Mouse (Mus musculus) liver, embryonic 16.5 days (tissue): ENCODE measurements around the gene Cobl. TPM values are rescaled to one million over a fixed set of nuclear protein-coding genes. Genes with fewer than 3 reads are reported as not detected.
A peak's percentile ranks its signal among the peaks of the same experiment; 100 is the strongest.

Experiments
- ATAC-seq: fragments of 200-750 bp; cut with Nextera tagmentation; 2 replicates; pipeline ENCODE4 v1.8.0; 2017; ENCODE audit warnings: low read depth, mild to moderate bottlenecking, moderate number of reproducible peaks, moderate library complexity
- H3K27ac ChIP-seq: fragments of 300-500 bp; sonication (generic); 2 replicates; pipeline ENCODE4 v1.5.1; 2014; ENCODE audit warnings: mild to moderate bottlenecking, low read length
- H3K27me3 ChIP-seq: fragments of 300-500 bp; sonication (generic); 2 replicates; pipeline ENCODE4 v1.6.1; 2014; ENCODE audit warnings: low read depth, low read length, mixed read lengths; ENCODE audit not compliant: control insufficient read depth, insufficient read depth
- H3K36me3 ChIP-seq: fragments of 300-500 bp; sonication (generic); 2 replicates; pipeline ENCODE4 v1.6.1; 2014; ENCODE audit warnings: mild to moderate bottlenecking; ENCODE audit not compliant: control insufficient read depth, insufficient read depth
- H3K4me1 ChIP-seq: fragments of 300-500 bp; sonication (generic); 2 replicates; pipeline ENCODE4 v1.6.1; 2014; ENCODE audit warnings: low read depth, low read length, mixed read lengths; ENCODE audit not compliant: control insufficient read depth
- H3K4me2 ChIP-seq: fragments of 300-500 bp; sonication (generic); 2 replicates; pipeline ENCODE4 v1.6.1; 2014; ENCODE audit warnings: low read depth, low read length, mixed read lengths
- H3K4me3 ChIP-seq: fragments of 300-500 bp; sonication (generic); 2 replicates; pipeline ENCODE4 v1.5.1; 2014; ENCODE audit warnings: low read depth, mild to moderate bottlenecking, low read length
- H3K9ac ChIP-seq: fragments of 300-500 bp; sonication (generic); 2 replicates; pipeline ENCODE4 v1.6.1; 2014; ENCODE audit warnings: low read depth, low read length
- H3K9me3 ChIP-seq: fragments of 300-500 bp; sonication (generic); replicated peaks from 2 replicates; pipeline ENCODE4 v1.6.1; 2016; ENCODE audit warnings: low read length; ENCODE audit not compliant: control insufficient read depth
- WGBS: fragments of 180-500 bp; shearing (Covaris S2); extraction: QIAGEN DNeasy Blood & Tissue Kit; methylation state at CpG from one replicate; pipeline ENCODE4 v1.1.7; 2014; ENCODE audit not compliant: insufficient replicate concordance; 5-methylcytosine and 5-hydroxymethylcytosine counted together
- polyA plus RNA-seq: library from polyadenylated mRNA; unstranded; fragments of >200 nt; fragmentation: Nextera tagmentation; extraction: Ambion mirVana; gene quantifications from 2 replicates; pipeline ENCODE4 v1.2.1, GENCODE M21; 2015

Gene Cobl
- 1.4 and 2.2 TPM in 2 replicates for polyA plus RNA-seq

DNA sequence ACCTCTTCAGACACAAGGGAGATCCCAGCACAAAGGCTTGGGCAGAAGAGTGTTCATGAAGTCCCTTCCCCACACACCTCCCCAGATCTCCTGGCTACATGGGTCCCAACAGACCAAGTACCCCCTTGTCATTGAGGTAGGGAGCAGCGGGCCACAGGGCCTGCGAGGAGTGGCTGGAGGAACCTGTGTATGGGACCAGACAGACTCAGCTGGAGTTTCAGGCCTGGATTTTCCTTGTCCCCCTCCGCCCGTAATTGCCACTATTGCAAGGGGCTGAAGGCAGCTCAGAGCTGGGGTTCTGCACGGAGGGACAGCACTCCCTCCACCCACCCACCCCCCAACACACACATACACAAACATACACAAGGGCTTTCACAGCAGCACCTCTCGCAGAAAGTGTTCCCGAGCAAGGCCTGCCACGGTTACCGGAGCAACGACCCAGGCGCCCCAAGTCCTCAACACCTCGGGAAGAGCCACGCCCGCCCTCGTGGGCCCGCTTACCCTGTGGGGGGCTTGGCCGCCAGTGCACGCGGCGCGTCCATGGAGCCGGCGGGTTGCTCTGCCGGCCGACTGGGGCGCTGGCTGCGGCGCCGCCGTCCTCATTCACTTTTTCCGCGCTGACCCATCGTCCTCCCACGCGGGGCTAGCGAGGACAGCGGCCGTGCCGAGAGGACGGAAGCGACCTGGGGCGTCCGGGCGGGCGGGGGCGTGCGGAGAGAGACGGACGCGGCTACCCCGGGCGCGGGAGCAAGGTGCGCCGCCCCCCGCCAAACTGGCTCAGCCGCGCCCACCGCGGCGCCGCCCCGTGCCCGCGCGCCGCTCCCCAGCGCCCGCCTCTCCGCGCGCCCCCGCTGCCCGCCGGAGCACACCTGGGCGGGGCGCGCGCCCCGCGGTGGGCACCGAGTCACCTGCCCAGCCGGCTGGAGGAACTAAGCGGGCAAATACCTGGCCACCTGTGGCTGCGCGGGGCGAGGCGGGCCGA, at the start of gene Cobl:
TSS of gene Cobl (minus strand) at position 780 of the 982 bp plus-strand sequence.
- Histone ChIP-seq H3K4me3 (peak within 1 kb of the TSS; percentile 61), H3K4me1 (no peaks in the 10 kb centered on the region; the same call in 1 of the 2 replicates), H3K9me3 (no peaks in the 10 kb centered on the region), H3K27me3 (peaks cover 21% of the 10 kb centered on the region), H3K9ac (peak within 1 kb of the TSS; percentile 41), H3K36me3 (no peaks in the 10 kb centered on the region), H3K4me2 (peak within 1 kb of the TSS; percentile 41), H3K27ac (no peak within 1 kb of the TSS)
- 1% methylated on average over 79 of the region's 89 CpGs for WGBS
- peak; percentile 72 for ATAC-seq

DNA sequence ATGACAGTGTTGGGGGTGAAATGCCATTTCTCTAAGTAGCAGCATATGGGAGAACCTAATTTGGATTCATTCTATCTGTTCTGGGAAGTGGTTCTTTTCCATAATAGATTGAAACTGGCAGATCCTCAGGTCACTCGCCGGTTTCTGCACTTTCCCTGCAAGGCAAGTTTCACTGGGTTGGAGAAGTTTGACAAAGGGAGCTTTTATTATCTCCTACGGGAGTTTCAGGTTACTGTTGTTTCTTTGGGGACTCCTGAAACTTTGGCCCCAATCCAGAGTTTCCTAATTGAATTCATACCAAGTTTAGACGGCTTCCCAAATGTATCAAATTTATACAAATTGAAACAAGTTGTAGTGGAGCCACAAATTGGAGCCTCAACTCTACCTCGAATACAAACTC, 49.0 kb upstream of the Cobl start:
- Histone ChIP-seq H3K9me3 (no peaks in the 10 kb centered on the region), H3K4me2 (no peak overlapping the region), H3K36me3 (no peaks in the 10 kb centered on the region), H3K27ac (no peak overlapping the region), H3K4me1 (no peaks in the 10 kb centered on the region), H3K4me3 (no peak overlapping the region), H3K27me3 (no peaks in the 10 kb centered on the region), H3K9ac (no peak overlapping the region)
- no peak for ATAC-seq
- 45% methylated on average over 5 of the region's 5 CpGs for WGBS

DNA sequence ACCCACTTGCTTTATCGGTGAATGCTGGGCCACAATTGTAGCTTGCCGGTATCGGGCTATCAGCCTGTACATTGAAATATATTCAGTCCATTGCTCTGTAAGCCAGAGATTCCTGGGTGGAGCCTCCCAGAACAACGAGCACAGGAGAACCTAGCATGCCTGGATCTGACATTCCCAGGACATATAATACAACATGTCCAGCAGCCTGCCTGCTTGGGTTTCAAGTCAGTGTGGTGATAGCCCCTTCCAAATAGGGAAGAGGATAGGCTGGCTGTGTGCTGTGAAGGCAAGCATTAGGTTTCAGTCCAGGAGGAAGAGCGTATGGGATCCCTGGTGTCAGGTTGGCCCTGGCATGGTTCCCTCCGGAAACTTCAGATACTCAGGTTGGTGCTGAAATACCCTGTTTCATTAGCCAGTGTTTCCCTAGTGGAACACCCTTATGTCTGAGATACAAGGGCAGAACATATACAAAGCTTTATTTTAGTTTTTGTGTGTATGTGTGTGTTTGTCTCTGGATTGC, 41.7 kb upstream of the Cobl start:
- Histone ChIP-seq H3K27me3 (no peaks in the 10 kb centered on the region), H3K4me1 (no peaks in the 10 kb centered on the region), H3K27ac (no peak overlapping the region), H3K9me3 (no peaks in the 10 kb centered on the region), H3K36me3 (no peaks in the 10 kb centered on the region), H3K4me2 (no peak overlapping the region), H3K9ac (no peak overlapping the region), H3K4me3 (no peak overlapping the region)
- 74% methylated on average over 6 of the region's 6 CpGs for WGBS
- ATAC-seq = no peak

DNA sequence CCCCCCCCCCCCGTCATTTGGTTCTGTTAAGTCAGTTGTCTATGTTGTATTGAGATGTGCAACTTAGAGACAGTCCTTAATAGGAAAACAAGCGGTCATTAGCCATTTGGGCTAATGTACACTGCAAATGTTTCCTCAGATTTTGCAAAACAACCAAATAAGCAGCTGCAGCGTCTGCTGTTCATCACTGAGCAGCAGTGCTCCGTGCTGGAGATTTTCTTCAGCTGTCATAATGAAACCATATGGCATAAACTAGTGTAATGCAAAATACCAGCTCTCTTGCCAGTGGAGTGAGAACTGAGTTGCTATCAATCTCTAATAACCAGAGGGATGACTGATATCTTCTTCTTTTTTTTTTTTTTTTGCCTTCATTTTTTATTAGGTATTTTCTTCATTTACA, 39.0 kb upstream of the Cobl start:
- ATAC-seq = no peak
- Histone ChIP-seq H3K4me3 (no peak overlapping the region), H3K27me3 (no peaks in the 10 kb centered on the region), H3K4me2 (no peak overlapping the region), H3K27ac (no peak overlapping the region), H3K9ac (no peak overlapping the region), H3K4me1 (no peaks in the 10 kb centered on the region), H3K36me3 (no peaks in the 10 kb centered on the region), H3K9me3 (no peaks in the 10 kb centered on the region)
- 50% methylated on average over 4 of the region's 4 CpGs for WGBS

DNA sequence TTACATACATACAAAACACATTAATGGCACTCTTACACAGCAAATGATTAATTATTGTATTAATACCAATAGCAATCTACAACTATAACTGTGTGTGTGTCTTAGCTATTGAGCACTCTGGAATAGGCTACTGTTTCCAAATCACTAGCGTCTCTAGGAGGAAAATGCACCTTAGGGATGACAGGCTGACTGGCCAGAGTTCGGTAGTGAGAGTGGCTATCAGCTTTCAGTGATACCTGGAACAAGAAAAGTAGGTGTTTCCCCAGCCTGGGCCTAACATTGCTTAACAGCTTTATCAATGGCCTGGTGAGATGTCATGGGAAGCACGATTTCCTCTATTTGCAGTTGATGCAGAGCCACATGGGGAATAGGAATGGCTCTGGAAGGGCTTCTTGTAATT, 37.0 kb upstream of the Cobl start:
- no peak for ATAC-seq
- no peak overlapping the region for H3K27ac ChIP-seq
- H3K9me3 ChIP-seq = no peaks in the 10 kb centered on the region
- H3K27me3 ChIP-seq = no peaks in the 10 kb centered on the region
- no peak overlapping the region for H3K4me2 ChIP-seq
- no peaks in the 10 kb centered on the region for H3K4me1 ChIP-seq
- no peak overlapping the region for H3K9ac ChIP-seq
- H3K4me3 ChIP-seq = no peak overlapping the region
- 47% methylated on average over 3 of the region's 3 CpGs for WGBS
- H3K36me3 ChIP-seq = no peaks in the 10 kb centered on the region

DNA sequence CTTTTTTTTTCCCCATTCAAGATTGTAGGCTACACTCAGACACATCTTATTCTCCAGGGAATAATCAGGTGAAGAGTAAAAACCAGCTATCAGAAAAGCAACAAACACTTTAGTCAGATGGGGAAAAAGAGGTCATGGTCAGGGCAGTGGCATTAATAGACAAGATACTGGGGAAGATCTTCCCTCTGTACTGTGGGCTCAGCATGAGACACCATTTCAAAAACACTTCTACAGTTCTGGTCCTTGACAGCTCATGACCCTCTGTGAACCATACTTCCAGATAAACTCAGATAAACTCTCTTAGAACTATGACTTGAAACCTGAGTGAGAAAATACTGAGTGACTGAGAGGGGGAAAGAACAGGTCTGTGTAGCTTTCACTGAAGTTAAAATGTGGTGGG, 29.0 kb upstream of the Cobl start:
- H3K36me3 ChIP-seq = no peaks in the 10 kb centered on the region
- no peak for ATAC-seq

DNA sequence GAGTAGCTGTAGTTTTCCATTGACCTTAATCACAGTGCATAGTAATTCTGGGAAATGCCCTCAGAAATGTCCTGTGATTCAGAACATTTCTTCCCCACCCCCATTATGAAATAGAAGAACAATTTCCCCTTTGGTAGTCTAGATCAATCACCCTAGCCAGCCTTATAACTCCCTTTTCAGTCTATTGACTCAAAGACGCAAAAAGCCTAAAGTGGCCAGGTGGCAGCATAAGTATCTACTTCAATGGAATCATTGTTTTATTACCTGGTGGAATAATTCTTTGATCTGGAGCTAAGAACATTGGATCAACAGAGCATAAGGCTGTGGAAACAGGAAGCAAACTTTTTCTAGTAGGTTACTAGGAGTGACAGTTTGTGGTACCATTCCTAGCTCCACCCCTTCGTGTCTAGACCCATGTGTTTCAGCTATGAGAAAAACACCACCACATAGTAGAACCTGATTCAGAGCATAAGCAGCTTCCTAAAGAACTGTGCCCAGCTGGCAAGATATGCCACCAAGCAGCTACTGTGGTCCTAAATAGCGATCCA, 15.2 kb upstream of the Cobl start:
- WGBS = 62% methylated on average over 3 of the region's 3 CpGs
- ATAC-seq = no peak
- H3K27ac ChIP-seq = no peak overlapping the region

More for the DNA sequence above, 29.0 kb upstream of the Cobl start:
- Histone ChIP-seq H3K9me3 (no peaks in the 10 kb centered on the region), H3K4me2 (no peak overlapping the region), H3K9ac (no peak overlapping the region), H3K4me1 (no peaks in the 10 kb centered on the region), H3K4me3 (no peak overlapping the region), H3K27ac (no peak overlapping the region), H3K27me3 (no peaks in the 10 kb centered on the region)

DNA sequence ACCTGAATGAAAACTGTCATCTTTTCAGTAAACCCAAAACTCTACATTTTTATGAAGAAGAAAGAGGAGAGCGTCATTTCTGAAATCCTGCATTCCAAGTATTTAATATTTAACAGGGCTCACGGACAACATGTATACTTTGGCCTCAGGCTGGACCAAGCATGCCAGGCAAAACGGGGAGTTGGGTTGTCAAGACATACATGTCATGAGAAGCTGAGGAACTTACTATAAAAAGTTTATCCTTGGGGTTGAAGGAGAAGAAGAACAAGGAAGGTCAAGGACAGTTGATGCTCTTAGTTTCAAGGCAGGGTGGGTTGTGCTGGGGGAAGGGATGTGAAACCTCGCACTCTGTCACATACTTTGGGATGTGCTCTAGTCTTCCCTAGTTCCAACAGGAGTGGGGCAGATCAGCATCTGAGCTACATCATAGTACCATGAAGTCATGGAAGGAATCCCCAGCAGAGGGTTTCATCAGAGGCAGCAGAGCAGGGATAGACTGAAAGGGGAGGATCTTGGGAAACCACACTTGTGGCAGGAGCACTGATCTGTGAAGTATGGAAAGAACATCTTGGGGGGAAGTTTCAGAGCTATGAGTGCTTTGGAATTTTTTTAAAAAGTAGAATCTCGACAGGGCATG, 9.7 kb upstream of the Cobl start:
- Histone ChIP-seq H3K27me3 (no peaks in the 10 kb centered on the region), H3K9ac (no peak overlapping the region), H3K36me3 (no peaks in the 10 kb centered on the region), H3K4me1 (no peaks in the 10 kb centered on the region; the same call in 1 of the 2 replicates), H3K4me3 (no peak overlapping the region), H3K9me3 (no peaks in the 10 kb centered on the region), H3K27ac (no peak overlapping the region), H3K4me2 (no peak overlapping the region)
- WGBS = 42% methylated on average over 5 of the region's 5 CpGs
- ATAC-seq = peak; percentile 54; the same call in 1 of the 2 replicates

More for the DNA sequence above, 15.2 kb upstream of the Cobl start:
- no peaks in the 10 kb centered on the region for H3K4me1 ChIP-seq
- H3K27me3 ChIP-seq = no peaks in the 10 kb centered on the region
- no peaks in the 10 kb centered on the region for H3K36me3 ChIP-seq
- no peak overlapping the region for H3K9ac ChIP-seq
- no peak overlapping the region for H3K4me3 ChIP-seq
- H3K4me2 ChIP-seq = no peak overlapping the region
- no peaks in the 10 kb centered on the region for H3K9me3 ChIP-seq
